Mouse (Mus musculus) lung, postnatal 0 days (tissue): Measurements from ENCODE around the gene Ezh2. TPM values are rescaled to one million over a fixed set of nuclear protein-coding genes. Genes with fewer than 3 reads are reported as not detected.

Source experiments
- ATAC-seq: fragments of 200-750 bp; cut with Nextera tagmentation; 2 replicates; pipeline ENCODE4 v1.8.0; 2017; ENCODE audit warnings: moderate library complexity
- DNase-seq: peaks from one replicate; pipeline ENCODE4 v3.0.0-alpha.2; 2016; ENCODE audit warnings: low spot score
- H3K27ac ChIP-seq: fragments of 300-500 bp; sonication (generic); 2 replicates; pipeline ENCODE4 v1.5.1; 2014; ENCODE audit warnings: antibody characterized with exemption, mild to moderate bottlenecking, low read length, mixed read lengths
- H3K27me3 ChIP-seq: fragments of 300-500 bp; sonication (generic); replicated peaks from 2 replicates; pipeline ENCODE4 v1.6.1; 2014; ENCODE audit warnings: low read length, mixed read lengths; ENCODE audit not compliant: insufficient read depth
- H3K36me3 ChIP-seq: fragments of 300-500 bp; sonication (generic); 2 replicates; pipeline ENCODE4 v1.6.1; 2014; ENCODE audit warnings: low read length, mixed read lengths; ENCODE audit not compliant: insufficient read depth
- H3K4me1 ChIP-seq: fragments of 300-500 bp; sonication (generic); 2 replicates; pipeline ENCODE4 v1.6.1; 2014; ENCODE audit warnings: antibody characterized with exemption, low read depth, low read length, mixed read lengths; ENCODE audit not compliant: insufficient read depth
- H3K4me2 ChIP-seq: fragments of 300-500 bp; sonication (generic); replicated peaks from 2 replicates; pipeline ENCODE4 v1.6.1; 2014; ENCODE audit warnings: low read depth, mild to moderate bottlenecking, low read length, moderate library complexity, mixed read lengths
- H3K4me3 ChIP-seq: fragments of 300-500 bp; sonication (generic); 2 replicates; pipeline ENCODE4 v1.5.1; 2014; ENCODE audit warnings: low read depth, low read length
- H3K9ac ChIP-seq: fragments of 300-500 bp; sonication (generic); replicated peaks from 2 replicates; pipeline ENCODE4 v1.6.1; 2014; ENCODE audit warnings: low read depth, mild to moderate bottlenecking
- H3K9me3 ChIP-seq: fragments of 300-500 bp; sonication (generic); 2 replicates; pipeline ENCODE4 v1.6.1; 2016; ENCODE audit warnings: low read length, mixed read lengths
- CTCF ChIP-seq: IDR thresholded peaks from 2 replicates; pipeline ENCODE4 v1.5.1; 2016; ENCODE audit warnings: antibody characterized with exemption, mild to moderate bottlenecking
- EP300 ChIP-seq: IDR thresholded peaks from 2 replicates; pipeline ENCODE4 v1.6.1; 2016; ENCODE audit warnings: antibody characterized with exemption, mild to moderate bottlenecking, control low read depth
- WGBS: fragments of 180-500 bp; shearing (Covaris S2); extraction: QIAGEN DNeasy Blood & Tissue Kit; methylation state at CpG from one replicate; pipeline ENCODE4 v1.1.7; 2014; 5-methylcytosine and 5-hydroxymethylcytosine counted together
- polyA plus RNA-seq: library from polyadenylated mRNA; unstranded; fragments of >200 nt; fragmentation: Nextera tagmentation; extraction: Ambion mirVana; gene quantifications from 2 replicates; pipeline ENCODE4 v1.2.1, GENCODE M21; 2015

Gene Ezh2
- polyA plus RNA-seq, 1 experiment from 2014 or later = 22.5 TPM

DNA sequence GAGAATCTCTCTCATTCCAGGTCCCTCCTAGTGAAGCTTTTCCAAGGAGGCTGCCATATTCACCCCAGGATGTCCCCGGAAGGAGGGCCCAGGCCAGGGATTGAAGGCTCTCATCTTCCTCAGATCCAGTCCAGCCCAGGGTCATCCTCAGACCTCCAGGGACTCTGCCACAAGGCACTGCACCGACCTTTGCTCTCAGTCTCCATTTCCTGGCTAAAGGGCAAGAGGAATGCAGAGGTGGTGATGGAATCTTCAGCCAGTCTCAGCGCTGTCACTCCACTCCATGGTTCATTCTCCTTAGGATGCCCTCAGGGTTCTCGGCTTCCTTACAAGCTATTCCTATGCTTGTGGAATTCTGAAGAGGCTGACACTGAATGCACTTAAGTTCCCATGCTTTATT, 68.7 kb downstream of the Ezh2 start:
- ATAC-seq = no peak
- Histone ChIP-seq H3K4me1 (no peaks in the 10 kb centered on the region), H3K4me2 (no peak overlapping the region), H3K27me3 (no peaks in the 10 kb centered on the region), H3K4me3 (no peak overlapping the region), H3K9me3 (no peaks in the 10 kb centered on the region), H3K36me3 (peaks cover 45% of the 10 kb centered on the region; the same call in 1 of the 2 replicates), H3K9ac (no peak overlapping the region), H3K27ac (no peak overlapping the region)
- 83% methylated on average over 4 of the region's 4 CpGs for whole genome bisulfite sequencing
- TF ChIP-seq EP300 (no peak), CTCF (no peak)
- DNase-seq = no peak

DNA sequence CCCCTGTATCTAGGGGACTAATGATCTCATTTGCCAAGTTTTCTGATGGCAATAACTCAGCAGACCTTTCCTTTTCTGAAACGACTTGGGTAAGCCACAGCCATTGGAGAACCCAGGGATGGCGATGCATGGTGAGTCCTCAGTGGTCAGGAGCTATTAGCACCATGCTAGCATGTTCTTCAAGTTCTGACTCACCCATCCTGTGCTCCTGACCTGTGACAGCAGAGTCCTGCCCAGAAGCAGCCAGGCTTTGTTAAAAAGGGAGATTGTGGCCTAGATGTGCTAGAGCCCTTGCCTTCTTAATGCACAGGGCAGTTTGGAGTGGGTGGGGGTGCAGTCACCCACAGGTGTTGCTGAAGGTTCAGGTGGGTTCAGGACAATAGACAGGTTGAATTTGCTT, 70.1 kb downstream of the Ezh2 start:
- TF ChIP-seq EP300 (no peak), CTCF (no peak)
- H3K9me3 ChIP-seq = no peaks in the 10 kb centered on the region
- no peak overlapping the region for H3K27ac ChIP-seq
- no peaks in the 10 kb centered on the region for H3K27me3 ChIP-seq
- no peak overlapping the region for H3K4me3 ChIP-seq
- H3K4me1 ChIP-seq = no peaks in the 10 kb centered on the region
- no peak for DNase-seq
- ATAC-seq = no peak
- WGBS = 77% methylated on average over 2 of the region's 2 CpGs
- peaks cover 45% of the 10 kb centered on the region for H3K36me3 ChIP-seq
- no peak overlapping the region for H3K9ac ChIP-seq
- H3K4me2 ChIP-seq = no peak overlapping the region

DNA sequence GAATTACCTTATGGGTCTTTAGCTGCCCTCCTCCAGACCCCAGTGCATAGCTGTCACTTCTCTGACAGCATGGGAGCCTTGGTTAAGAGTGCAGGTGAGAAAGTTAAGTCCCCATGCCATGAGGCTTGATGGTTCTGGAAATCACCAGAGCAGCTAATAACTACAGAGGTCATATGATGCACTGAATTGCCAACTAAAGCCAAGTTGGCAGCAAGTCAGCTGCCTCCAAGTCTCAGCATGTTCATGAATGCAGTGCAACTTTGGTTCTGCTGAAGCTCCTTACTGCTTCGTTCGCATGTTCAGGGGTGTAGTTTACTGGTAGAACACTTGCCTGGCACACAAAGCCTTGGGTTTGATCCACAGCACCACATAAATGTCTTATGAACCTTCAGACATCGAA, 72.7 kb downstream of the Ezh2 start:
- DNase-seq = no peak
- Histone ChIP-seq H3K9ac (no peak overlapping the region), H3K4me2 (no peak overlapping the region), H3K4me1 (no peaks in the 10 kb centered on the region), H3K9me3 (no peaks in the 10 kb centered on the region), H3K4me3 (no peak overlapping the region), H3K27me3 (no peaks in the 10 kb centered on the region), H3K27ac (no peak overlapping the region), H3K36me3 (peaks cover 58% of the 10 kb centered on the region)
- WGBS = 95% methylated on average over 3 of the region's 3 CpGs
- no peak for TF ChIP-seq EP300
- no peak for TF ChIP-seq CTCF
- no peak for ATAC-seq

DNA sequence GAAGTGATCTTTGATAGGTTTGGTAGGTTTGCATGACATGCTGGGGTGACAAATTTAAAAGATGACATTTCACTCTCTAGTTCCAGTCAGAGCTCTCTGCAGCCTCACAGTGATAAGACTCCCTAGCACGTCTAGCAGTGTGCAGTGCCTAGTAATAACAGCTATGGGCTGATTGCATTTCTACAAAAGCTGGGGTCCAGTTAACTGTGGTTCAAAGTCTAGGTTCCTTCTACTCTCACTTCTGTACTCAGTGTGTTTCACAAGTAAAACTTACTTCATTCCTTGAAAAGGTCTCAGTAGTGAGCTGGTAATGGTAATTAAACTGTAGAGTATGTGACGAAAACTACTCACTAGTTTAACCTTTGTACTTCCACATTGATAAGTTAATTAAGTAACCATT, 75.1 kb downstream of the Ezh2 start:
- no peak for ATAC-seq
- WGBS = 82% methylated on average over 2 of the region's 2 CpGs
- Histone ChIP-seq H3K4me3 (no peak overlapping the region), H3K9ac (no peak overlapping the region), H3K27me3 (no peaks in the 10 kb centered on the region), H3K4me2 (no peak overlapping the region), H3K9me3 (no peaks in the 10 kb centered on the region), H3K27ac (no peak overlapping the region), H3K36me3 (peaks cover 62% of the 10 kb centered on the region), H3K4me1 (no peaks in the 10 kb centered on the region)
- TF ChIP-seq CTCF = no peak
- TF ChIP-seq EP300 = no peak
- DNase-seq = no peak

DNA sequence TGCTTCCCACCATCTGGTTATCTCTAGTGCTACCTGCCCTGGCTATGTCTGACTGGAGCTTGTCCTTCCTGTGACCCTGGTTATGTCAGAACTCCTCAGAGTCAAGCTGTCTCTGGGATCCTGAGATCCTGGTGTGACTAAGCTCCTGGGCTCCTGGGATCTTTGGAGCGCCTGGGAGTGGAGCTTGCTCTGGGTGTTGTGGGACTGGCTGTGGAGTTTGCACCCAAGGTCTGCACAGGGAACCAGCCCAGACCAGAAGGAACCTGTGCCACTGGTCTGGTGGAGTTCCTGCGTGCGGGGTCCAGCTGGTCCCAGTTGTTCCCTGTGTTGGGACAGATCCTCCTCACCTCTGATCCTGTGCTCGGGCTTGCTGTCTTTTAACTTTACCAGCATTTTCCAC, 100.6 kb downstream of the Ezh2 start:
- H3K4me1 ChIP-seq = no peaks in the 10 kb centered on the region
- TF ChIP-seq EP300 (no peak), CTCF (no peak)
- WGBS = 77% methylated on average over 4 of the region's 4 CpGs
- no peak overlapping the region for H3K9ac ChIP-seq
- H3K36me3 ChIP-seq = no peaks in the 10 kb centered on the region
- no peaks in the 10 kb centered on the region for H3K27me3 ChIP-seq
- ATAC-seq (no peak), DNase-seq (no peak)
- no peaks in the 10 kb centered on the region for H3K9me3 ChIP-seq
- H3K4me3 ChIP-seq = no peak overlapping the region
- no peak overlapping the region for H3K27ac ChIP-seq
- H3K4me2 ChIP-seq = no peak overlapping the region

DNA sequence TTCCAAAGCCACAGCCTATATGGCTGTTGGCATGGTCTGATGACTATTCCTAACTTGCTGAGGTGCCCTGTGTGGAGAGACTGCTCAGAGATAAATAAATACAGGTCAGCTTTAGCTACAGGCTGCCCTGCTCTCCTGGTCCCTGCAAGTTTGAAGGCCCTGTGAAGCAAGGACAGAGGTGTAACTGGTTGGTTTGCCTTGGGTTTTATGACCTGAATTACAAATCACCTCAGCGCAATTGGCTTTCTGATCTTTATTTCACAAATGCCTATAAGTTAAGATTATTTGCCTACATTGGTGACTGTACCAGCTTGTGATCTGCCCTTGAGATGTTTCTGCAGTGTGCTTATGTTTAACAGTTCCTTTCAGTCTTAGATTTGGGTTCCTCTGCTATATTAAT, 113.1 kb downstream of the Ezh2 start:
- Histone ChIP-seq H3K27me3 (no peaks in the 10 kb centered on the region), H3K9ac (no peak overlapping the region), H3K27ac (no peak overlapping the region), H3K9me3 (no peaks in the 10 kb centered on the region), H3K4me3 (no peak overlapping the region), H3K4me2 (no peak overlapping the region), H3K36me3 (no peaks in the 10 kb centered on the region), H3K4me1 (no peaks in the 10 kb centered on the region)
- TF ChIP-seq CTCF (no peak), EP300 (no peak)
- WGBS = 93% methylated on average over 1 of the region's 1 CpGs
- ATAC-seq = no peak
- no peak for DNase-seq

Other genes starting within 250 kb of the Ezh2 start
- 82.6 and 84.4 TPM in 2 replicates for gene Cul1, start 141.9 kb downstream of the Ezh2 start, polyA plus RNA-seq
- 98.0 and 123 TPM in 2 replicates for gene Pdia4, start 218.1 kb upstream of the Ezh2 start, polyA plus RNA-seq
- 0.98 and 1.0 TPM in 2 replicates for gene Zfp786, start 235.5 kb upstream of the Ezh2 start, polyA plus RNA-seq
- gene Zfp398, start 240.3 kb upstream of the Ezh2 start, polyA plus RNA-seq = 4.7 and 5.2 TPM in 2 replicates